Mouse (Mus musculus) frontal cortex, postnatal 14 days (tissue): ENCODE measurements around the gene Ppp1r14a.

Source experiments
- DNase-seq, 2 experiments: peaks; one replicate each; pipeline ENCODE4 v3.0.0; 2022; ENCODE audit warnings: low spot score in 2 of 2

Gene Ppp1r14a

DNA sequence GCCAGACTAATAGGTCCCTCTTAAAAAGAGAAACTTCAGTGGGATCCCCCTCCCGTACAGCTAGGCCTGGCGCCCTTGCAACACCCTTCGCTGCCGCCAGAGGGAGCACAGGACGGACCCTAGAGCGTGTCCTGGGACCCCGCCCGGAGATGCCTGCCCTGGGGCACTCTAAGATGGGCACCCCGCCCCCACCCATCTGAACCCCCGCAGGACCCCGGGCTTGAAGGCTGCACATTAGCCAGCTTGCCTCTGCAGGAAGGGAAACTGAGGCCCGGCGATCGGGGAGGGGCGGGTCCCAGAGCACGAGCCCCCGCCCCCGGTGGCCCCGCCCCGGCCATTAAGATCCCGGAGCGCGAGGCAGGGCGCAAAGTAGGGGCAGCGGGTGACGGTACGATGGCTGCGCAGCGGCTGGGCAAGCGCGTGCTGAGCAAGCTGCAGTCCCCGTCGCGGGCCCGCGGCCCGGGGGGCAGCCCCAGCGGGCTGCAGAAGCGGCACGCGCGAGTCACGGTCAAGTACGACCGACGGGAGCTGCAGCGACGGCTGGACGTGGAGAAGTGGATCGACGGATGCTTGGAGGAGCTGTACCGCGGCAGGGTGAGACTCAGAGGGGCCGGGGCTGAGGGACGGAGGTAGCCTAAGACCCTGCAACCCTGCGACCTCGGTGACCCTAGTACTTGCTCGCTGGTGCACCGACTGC lies at the start of gene Ppp1r14a:
Ppp1r14a (plus strand) TSS at position 367 of the 697 bp plus-strand sequence.
- DNase-seq: no peak

DNA sequence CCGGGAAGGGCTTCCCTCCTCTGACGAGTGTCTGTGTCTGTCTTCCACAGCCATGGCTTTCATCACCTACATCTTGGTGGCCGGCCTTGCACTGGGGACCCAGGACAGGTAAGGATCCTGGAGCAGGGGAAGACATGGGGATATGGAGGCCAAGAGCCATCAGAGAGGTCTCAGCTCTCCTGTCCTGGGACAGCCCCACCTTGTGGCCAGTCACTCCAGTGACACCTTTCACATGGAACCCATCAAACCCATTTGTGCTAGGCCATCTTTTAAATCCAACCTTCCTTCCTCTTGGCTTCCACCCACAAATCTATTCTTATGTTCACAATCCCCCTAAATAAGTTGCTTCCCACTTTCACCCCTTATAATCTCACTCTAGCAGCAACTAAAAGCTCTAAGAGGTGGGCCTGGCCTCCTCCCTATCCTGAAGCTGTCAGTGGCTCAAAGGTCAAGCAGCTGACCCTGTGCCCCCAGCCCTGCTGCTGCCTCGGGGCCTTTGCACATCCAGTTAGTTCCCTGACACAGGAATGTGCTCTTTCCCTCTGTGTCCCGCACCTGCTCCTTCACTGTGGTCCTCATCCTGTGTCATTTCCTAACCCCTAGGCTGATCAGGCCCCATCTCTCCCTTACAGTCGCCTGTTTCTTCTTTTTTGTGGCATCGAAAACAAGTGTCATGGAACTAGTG lies 44.2 kb upstream of the Ppp1r14a start:
- no peak for DNase-seq

DNA sequence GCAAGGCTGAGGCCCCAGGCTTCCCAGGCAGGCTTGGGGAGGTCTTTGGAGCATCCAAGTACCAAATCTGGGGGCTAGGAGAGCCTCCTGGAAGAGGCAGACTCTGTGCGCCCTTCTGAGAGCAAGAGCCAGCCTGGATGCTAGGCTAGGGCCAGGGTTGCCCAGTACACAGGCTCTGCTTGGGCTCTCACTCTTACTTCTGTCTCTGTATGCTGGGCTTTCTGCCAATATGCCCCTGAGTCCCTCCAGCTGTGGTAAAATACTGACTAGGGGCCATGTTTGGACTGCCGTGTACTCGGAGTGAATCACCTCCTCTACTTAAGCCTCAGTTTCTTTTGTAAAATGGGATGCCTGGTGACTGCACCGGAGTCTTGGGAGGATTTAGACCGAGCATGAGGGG lies 43.1 kb upstream of the Ppp1r14a start:
- no peak for DNase-seq

DNA sequence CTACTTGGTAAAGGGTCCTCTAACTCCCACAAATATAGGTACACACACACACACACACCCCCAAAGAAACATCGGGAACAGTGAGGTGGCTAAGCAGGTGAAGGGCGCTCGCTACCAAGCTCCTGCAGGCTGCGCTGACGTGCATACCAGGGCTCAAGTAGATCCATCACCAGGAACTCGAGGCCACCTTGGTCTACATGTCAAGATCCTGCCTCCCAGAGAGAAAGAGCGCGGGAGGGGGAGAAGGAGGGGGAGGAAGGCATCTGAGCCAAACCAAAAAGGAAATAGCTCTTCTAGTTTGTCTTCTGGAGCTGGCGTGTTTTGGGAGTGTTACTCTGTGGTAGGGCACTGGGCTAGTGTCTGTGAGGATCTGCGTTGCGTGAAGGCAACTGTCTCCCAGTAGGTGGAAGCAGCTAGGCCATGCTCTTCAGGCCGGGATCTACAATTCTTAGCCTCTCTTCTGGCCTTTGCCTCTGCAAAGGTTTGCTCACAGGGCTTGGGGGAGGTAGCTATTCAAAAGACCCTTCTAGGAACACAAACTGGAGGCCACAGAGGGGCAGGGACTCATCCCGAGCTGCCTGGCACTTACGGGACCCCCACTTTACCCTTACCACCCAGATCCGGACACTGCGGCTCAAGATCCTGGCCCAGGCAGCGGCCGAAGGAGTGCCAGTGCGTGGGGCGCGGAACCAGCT lies 42.3 kb upstream of the Ppp1r14a start:
- no peak for DNase-seq

DNA sequence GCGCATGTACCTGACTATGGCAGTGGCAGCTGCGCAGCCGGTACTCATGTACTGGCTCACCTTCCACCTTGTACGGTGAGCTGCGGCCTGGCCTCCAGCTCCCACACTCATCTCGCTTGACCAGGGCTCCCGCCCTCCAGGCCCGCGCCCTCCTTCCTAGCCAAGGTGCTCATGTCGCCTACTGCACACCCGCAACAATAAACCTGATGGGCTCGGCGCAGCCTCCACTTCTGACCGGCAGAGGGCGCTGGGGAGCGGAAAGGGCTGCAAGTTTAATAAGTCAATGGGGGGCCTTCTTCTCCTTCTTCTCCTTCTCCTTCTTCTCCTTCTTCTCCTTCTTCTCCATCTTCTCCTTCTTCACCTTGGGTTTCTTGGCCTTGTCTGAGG lies 41.8 kb upstream of the Ppp1r14a start:
- peak; percentile 42 to 65 for DNase-seq

DNA sequence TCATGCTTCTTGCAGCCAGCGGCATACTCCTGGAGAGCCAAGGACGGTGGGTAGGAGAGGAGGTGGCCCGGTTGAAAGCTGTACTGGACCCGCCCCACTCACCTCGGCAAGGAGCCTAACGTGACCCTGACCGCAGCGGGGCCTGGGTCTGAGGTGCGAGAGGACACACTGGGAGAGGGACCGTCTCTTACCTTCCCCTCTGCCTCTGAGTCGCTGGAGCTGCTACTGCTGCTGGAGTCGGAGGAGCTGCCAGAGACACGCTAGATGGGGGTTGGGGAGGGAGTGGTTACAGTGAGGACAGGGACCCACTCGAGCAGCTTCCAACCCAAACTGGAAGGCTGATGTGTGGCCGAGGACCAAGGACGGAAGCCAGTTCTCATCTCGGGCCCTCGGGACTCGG lies 41.4 kb upstream of the Ppp1r14a start:
- DNase-seq: no peak

DNA sequence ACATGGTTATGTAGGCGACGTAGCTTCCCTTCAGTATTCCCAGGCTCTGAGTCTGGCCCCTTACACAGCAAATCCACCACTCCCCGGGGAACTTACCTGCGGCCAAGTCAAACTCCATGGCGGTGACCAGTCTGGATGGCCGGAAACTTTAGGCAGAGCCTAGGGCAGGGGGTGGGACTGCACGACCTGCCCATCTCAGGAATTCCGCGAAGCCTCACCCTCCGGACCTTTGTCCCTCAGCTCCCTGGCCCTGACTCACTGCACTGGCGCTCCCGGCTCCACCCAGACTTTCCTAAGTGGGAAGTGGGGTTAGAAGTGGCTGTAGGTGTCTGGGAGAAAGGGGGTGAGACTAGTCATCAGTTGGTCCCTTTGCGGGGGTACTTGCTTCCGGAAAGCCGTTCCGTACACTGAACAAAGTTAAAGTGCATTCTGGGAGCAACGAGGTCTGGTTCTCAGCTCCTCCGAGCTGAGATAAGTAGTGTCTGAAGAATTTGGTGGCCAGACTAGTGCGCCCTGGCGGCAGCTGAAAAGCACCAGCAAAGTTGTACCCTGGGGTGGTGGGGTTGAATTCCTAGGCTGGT lies 40.8 kb upstream of the Ppp1r14a start, which contains the start of gene 2200002D01Rik:
2200002D01Rik (minus strand) TSS at position 206 of the 581 bp plus-strand sequence.
- no peak for DNase-seq

DNA sequence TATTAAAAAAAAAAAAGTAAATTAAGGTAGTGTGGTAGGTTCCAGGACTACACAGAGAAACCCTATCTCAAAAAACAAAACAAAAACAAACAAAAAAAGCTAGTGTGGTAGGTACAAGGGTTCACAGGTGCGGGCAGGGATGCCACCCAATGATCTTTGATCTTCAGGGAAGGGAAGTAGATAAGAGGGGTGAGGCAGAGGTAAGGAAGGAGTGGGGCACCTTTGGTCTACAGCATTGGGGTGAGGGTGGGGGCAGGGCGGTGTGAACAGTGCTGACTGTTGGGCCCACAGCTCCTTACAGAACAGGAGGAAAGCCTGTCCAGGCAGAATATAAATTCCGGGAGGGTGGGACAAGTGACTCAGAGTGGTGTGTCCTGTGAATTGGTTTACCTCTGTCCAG lies 37.9 kb upstream of the Ppp1r14a start:
- DNase-seq: no peak

DNA sequence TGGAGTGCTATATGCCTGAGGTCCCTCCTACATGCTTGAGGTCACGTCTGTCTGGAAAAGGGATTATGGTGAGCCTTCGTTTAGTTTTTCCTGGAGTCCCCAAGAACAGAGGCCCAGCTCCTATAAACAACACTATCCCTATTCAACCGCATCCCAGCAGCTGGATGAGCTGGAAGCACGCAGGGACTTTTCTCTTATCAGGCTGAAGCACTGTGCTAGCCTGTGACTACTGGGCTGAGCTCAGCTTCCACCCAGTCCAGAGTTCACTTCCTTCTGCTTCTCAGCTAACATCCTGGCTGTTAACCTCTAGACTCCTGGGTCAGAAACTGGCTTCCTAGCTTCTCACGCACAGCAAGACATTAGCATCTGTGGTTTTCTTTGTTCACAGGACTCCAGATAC lies 35.3 kb upstream of the Ppp1r14a start:
- DNase-seq: no peak

DNA sequence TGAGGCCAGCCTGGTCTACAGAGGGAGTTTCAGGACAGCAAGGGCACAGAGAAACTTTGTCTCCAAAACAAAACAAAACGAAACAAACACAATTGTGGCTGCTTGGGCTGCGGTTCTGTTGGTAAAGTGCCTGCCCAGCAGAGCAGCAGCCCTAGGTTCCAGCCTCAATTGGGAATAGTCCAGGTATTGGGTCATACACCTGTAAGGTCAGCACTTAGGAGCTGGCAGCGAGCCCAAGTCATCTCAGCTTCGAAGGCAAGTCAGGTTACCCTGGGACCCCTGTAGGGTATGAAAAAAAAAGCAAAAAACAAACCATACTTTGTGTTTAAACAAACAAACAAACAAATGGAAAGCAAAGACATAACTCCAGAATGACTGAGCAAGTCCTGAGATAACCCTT lies 33.2 kb upstream of the Ppp1r14a start:
- DNase-seq: no peak

DNA sequence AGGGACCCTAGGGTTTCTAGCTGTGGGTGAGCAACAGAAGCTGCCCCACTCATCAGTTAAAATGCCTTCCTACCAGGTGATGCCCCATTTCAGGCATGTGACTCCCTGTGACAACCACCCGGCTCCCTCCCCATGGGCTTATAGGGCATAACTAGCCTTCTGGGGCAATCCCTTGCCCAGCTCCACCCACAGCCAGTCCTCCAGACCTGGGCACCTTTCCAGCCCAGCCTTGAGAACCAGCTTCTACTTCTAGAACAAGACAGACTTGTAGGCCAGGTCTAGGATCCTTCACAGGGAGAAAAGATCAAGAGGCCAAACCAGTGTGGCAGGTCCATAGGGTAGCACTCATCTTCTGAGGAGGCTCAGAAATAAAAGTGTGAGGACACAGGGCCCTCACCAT lies 31.7 kb upstream of the Ppp1r14a start:
- no peak for DNase-seq

DNA sequence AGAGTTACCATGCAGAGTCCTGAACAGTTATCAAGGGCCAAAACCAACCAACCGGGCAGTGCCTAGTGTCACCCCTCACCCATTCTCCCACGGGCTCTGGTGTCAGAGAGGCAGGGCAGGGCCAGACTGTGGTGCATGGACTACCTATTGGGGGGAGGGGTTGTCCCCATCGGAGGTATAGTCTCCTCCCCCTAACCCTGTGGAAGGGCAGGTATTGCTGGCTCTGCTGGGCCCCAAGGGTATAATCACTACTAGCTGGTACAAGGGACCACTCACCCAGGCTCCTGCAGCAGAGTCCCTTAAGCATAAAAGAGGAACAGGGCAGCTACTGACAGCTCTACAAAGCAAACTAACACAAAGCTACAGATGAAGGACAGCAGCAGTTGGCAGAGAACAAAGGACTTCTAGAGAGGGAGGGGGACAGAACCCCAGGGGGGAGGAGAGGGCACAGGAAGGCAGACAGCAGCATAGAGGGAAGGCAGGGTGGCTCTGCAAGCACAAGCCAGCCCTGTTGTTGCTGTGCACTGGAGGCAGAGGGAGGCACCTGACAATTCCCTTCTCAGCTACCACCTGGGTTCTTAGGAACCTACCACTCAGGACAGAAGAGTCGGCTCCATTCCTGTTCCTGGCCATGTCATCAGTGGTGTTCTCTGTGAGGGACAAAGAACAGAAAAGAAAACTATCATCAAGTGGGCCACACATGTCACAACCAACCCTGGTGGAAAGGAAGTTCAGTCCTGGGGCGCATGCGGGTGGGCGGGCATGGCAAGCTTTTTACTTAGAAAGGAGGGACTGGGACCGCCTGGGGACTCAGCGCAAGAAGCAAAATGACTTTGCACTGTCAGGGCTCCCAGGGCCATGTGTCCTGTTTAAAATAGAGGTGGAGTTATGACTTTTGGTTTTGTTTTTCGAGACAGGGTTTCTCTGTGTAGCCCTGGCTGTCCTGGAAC lies 29.1 kb upstream of the Ppp1r14a start:
- DNase-seq: no peak

DNA sequence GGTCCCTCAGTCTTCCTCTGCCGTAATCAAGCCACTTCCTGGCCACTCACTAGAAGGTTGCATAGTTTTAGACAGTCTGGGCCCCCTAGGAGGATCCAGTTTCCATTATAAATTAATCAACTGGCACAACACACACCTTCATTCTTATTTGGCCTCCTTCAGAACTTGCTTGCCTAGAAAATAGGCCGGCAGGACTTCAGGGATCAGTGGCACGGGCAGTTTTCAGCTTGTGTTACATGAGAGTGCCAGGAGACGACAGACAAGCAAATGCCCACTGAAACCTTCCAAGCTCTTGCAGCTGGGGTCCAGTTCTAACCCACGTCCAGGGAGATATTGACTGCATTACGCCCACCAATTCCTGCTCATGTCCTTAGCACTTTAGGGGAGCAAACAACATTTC lies 27.0 kb upstream of the Ppp1r14a start:
- no peak for DNase-seq

DNA sequence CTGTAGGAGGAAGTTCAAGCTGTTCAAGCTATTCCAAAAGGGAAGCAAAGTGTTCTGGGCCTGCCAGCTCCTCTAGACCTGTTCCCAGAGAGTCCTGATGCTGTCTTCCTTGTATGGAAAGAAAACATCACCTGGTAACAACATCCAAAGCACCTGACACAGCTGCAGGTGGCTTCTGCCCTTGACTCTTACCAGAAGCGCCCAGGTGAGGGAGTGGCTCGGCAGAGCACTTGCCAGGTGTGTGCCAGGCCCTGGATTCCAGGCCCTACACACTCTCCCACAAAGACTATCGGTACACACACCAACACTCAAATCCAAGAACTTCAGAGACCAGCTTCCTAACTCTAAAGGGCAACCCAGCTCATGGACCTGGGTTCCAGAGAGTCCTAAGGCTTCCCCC lies 25.3 kb upstream of the Ppp1r14a start:
- no peak for DNase-seq

DNA sequence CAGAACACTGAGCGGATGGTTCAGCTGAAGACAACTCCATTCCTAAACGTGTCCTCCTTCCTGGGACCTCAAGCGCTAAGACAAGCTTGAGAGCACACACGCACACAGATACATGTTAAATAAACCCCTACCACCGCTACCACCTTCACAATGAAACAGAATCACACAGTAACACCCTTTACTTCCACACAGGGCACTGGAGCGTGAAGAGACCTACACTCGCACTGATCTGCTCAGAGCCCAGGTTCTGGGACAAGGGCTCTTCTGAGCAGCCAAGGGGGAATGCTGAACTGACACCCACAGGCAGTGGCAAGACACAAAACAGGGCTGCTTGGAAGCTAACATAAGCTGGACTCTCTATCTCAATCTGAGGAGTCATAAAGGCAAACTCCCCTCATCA lies 23.5 kb upstream of the Ppp1r14a start:
- DNase-seq: no peak

DNA sequence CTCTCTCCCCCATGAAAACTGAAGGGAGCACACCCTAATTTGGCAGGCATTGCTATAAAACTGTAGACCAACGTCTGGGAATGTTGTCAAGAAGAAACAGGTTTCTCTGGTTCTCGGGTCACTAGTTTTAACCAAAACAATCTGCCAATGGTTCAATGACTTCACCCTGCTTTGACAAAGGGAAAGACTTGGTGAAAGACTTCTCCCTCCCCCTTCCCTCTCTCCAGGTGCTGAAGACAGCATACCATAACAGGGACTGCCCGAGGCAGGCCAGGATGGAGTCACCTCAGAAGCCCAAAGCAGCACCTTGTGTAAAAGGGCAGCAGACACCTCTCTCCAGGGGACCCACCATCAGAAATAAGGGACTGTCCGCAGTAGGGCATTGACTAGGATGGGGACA lies 22.2 kb upstream of the Ppp1r14a start:
- DNase-seq: no peak

DNA sequence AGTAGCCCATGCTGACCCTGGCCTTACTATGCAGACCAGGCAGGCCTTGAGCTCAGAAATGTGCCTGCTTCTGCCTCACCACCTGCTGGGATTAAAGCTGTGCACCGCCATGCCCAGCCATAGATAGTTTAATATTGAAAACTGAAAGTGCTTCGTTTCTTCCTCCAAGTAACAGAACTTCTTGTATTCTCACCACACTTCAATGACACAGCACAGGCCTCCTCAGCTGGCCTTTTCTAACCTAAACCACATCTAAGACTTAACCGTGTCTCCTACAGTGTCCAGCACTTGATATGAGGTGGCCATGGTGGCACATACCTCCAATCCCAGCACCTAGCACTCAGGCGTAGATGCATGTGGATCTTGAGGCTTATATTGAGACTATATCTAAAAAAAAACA lies 18.7 kb upstream of the Ppp1r14a start:
- DNase-seq: no peak

DNA sequence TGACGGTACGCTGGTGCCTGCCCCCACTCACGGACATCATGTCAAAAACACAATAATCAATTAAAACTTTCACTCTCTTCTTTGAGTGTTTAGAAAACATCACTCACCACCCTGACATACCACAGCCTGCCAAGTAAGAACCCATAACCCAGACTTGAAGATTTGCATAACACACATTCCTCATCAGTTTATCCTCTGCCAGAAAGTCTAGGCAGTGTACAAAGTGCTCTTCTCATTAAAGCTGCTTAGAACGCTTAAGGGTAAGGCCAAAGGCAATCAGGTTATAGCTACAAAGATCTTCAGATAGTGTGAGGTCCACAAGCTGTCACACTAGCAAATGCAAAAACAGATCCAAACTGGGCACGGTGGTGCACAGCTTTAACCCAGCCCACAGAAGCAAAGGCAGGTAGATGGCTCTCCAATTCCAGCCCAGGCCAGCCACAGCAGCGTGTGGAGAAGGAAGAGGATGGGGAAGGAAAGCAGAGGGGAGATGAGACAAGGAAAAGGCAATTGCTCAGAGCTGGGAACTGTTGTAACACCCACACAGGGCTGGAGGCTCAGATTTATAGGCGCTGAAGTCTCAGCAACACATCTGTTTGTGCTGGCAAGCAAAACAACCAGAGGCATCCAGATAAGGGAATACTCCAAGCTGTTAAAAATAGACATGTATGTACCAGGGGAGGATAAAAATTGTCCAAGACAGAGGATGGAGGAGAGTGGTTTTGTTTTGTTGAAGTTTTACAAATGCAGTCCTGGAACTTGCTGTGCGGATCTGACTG lies 17.2 kb upstream of the Ppp1r14a start:
- no peak for DNase-seq

DNA sequence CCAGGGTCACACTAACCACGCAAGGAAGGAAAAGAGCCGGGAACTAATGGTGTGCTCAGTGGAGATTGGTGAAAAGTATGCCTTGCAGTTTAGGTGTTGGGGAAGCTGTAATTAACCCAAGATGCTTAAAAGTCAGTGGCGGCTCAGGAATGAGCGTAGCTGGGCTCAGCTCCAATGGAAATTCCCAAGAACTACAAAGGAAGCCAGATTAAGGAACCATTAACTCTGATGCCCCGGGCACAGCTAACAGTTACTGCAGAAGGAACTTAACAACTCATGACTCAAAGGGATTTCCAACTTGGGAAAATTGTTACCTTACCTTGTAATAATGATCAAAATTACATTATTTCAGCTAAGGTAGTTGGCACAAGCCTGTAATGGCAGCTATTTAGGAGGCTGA lies 12.4 kb upstream of the Ppp1r14a start:
- no peak for DNase-seq

DNA sequence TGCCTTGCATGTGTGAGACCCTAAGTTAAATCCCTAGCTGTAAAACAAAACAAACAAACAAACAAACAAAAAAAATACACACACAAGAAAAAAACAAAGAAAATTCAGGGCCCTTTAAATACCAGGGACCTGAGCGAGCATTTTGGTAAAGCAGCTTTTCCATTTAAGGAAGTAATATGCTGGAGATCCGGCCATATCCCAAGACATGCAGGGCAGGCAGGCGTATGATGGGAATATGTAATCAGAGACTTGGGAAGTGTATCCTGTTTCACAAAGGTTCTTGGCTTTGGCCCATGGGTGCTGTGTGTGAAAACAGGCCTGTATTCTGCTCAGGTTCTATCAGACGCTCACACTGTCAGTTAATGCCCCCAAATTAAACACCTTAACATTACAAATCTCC lies 11.6 kb upstream of the Ppp1r14a start:
- DNase-seq: no peak

DNA sequence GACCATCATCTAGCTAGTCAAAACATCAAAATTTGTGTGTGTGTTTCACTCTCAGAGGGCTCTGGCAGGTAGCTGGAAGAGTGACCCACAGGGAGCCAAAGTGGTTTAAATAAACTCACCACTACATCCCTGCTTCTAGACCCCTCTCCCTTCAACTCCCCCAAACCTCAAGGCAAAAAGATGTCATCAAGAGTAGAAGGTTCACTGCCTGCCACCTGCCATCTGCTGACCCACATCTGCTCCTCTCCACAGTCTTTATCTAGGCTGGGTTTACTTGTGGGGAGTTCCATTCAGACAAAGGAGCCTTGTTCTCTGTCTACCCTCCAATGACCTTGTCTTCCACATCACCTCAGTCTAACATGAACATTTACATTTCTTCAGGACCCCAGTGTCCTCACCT lies 9.8 kb upstream of the Ppp1r14a start:
- no peak for DNase-seq
